Mouse (Mus musculus) heart, adult 8-10 months (tissue): ENCODE measurements at regions not wholly inside any gene's neighbourhood (a gene's known extent, or its start where the extent isn't known, plus 50 kb on each side); places are given as distances from the start of the nearest gene placed in this dataset.
A peak's percentile ranks its signal among the peaks of the same experiment; 100 is the strongest.
"Not testable (repeated sequence)": the region's sequence is repeated elsewhere in the genome, so short reads cannot be mapped to it uniquely, and the experiment has no call there.

Source experiments
- DNase-seq: peaks from one replicate; pipeline ENCODE4 v3.0.0; 2022; ENCODE audit warnings: low spot score

GRCm38 (mm10) chr11:29628476-29628875 lies 64.3 kb upstream of the Rtn4 start:
- DNase-seq: no peak

GRCm38 (mm10) chr11:29632486-29632885 lies 60.3 kb upstream of the Rtn4 start:
- DNase-seq: no peak

- not testable (repeated sequence) for DNase-seq
These were observed 59.5 kb upstream of the Rtn4 start for GRCm38 (mm10) chr11:29633288-29633687.

GRCm38 (mm10) chr11:29636759-29637200 lies 56.0 kb upstream of the Rtn4 start:
- peak; percentile 30 for DNase-seq

GRCm38 (mm10) chr11:29638093-29638669 lies 54.6 kb upstream of the Rtn4 start:
- no peak for DNase-seq

- no peak for DNase-seq
These were observed 53.9 kb upstream of the Rtn4 start for GRCm38 (mm10) chr11:29638861-29639260.
